Mouse (Mus musculus) midbrain, embryonic 13.5 days (tissue): Measurements from ENCODE around the gene Cd84. TPM values are rescaled to one million over a fixed set of nuclear protein-coding genes. Genes with fewer than 3 reads are reported as not detected.

Experiments
- polyA plus RNA-seq: library from polyadenylated mRNA; unstranded; fragments of >200 nt; fragmentation: Nextera tagmentation; extraction: Ambion mirVana; gene quantifications from 2 replicates; pipeline ENCODE4 v1.2.1, GENCODE M21; 2015

Cd84 gene
- polyA plus RNA-seq, 1 experiment from 2014 or later: 0.82 TPM

Other genes starting within 250 kb of the Cd84 start
- not detected in 2 replicates for gene Ly9, start 232.3 kb upstream of the Cd84 start, polyA plus RNA-seq
- gene Slamf7, start 186.7 kb upstream of the Cd84 start, polyA plus RNA-seq: not detected in 2 replicates
- 0.55 and 0.66 TPM in 2 replicates for gene Cd48, start 157.7 kb upstream of the Cd84 start, polyA plus RNA-seq
- gene Slamf1, start 72.6 kb upstream of the Cd84 start, polyA plus RNA-seq: 0.14 and 0.22 TPM in 2 replicates
- gene Gm10521, start 56.0 kb downstream of the Cd84 start, polyA plus RNA-seq: not detected in 2 replicates
- gene Slamf6, start 77.8 kb downstream of the Cd84 start, polyA plus RNA-seq: not detected in 2 replicates
- 57.1 and 60.0 TPM in 2 replicates for gene Vangl2, start 188.7 kb downstream of the Cd84 start, polyA plus RNA-seq
- 7.7 and 8.9 TPM in 2 replicates for gene Nhlh1, start 217.9 kb downstream of the Cd84 start, polyA plus RNA-seq
- gene Copa, start 242.8 kb downstream of the Cd84 start, polyA plus RNA-seq: 190 and 202 TPM in 2 replicates
- 126 and 129 TPM in 2 replicates for gene Ncstn, start 243.1 kb downstream of the Cd84 start, polyA plus RNA-seq